Mouse (Mus musculus): ENCODE measurements around the gene Ciz1.

GRCm38 (mm10) chr2:32394973-32395372 lies 42.8 kb downstream of the Ciz1 start:
- TF ChIP-seq CTCF (IDR thresholded peaks at IDR 0.05; ENCODE audit: extremely low read depth, insufficient read depth, insufficient read length, insufficient replicate concordance) (no peak), POLR2A (IDR thresholded peaks at IDR 0.05; ENCODE audit: low read depth, low read length) (no peak)

All from spleen, adult 2 months (tissue).